Mouse (Mus musculus) cortical plate, adult 2 months (tissue): ENCODE data around the gene G430095P16Rik.

Source experiments
- CTCF ChIP-seq: fragments of 200-500 bp; IDR thresholded peaks from 2 replicates; pipeline ENCODE4 v1.5.1; 2011; ENCODE audit warnings: mild to moderate bottlenecking, control low read depth, low read length; ENCODE audit not compliant: insufficient read depth; ENCODE audit errors: extremely low read depth
- POLR2A ChIP-seq: fragments of 200-500 bp; IDR thresholded peaks from 2 replicates; pipeline ENCODE4 v1.6.1; 2011; ENCODE audit warnings: mild to moderate bottlenecking, low read length, control low read depth; ENCODE audit not compliant: insufficient read depth; ENCODE audit errors: extremely low read depth

DNA sequence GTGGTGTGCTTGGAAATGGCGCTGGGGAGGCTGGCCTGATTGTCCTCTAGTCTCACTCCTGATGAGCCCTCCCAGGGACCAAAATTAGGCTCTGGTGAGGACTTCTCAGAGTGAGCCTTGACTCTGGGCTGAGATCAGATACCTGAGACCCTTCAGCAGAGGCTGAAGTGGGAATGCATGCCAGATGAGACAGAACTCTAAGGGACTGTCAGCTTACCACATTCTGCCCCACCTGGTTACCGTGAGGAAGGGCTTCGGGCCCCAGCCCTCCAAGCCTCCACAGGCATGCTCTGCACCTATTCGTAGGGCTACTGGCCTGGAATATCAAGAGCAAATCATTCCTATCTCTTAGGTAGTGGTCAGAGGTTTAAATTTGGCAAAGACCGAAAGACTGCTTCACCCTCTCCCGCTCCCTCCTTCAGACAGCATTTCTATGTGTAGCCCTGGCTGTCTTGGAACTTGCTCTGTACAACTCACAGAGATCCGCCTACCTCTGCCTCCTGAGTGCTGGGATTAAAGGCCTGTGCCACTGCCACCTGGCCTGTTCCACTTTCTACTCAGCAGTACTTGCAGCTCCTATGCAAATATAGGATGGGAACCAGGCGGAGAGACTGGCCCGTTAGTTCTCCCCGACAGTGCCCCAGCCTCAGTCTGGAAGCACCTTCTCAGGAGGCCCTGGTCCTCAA is 16.1 kb downstream of the G430095P16Rik start:
- TF ChIP-seq CTCF: no peak
- TF ChIP-seq POLR2A: no peak
